Mouse (Mus musculus) gastrocnemius, postnatal 10 days (tissue): ENCODE measurements around the gene Capg. TPM values are rescaled to one million over a fixed set of nuclear protein-coding genes. Genes with fewer than 3 reads are reported as not detected.

Source experiments
- DNase-seq: peaks from one replicate; pipeline ENCODE4 v3.0.0; 2021; ENCODE audit warnings: mixed read lengths
- long read RNA-seq, 2 experiments: library from polyadenylated mRNA; stranded (forward); transcript quantifications; one replicate each; pipeline ENCODE4 v2.0.0; 2021
- total RNA-seq, 2 experiments: library from RNA; stranded (reverse); gene quantifications; 2 replicates each; pipeline ENCODE4 v1.2.3; 2021

Capg gene
- total RNA-seq, result 10 to 100 TPM; 12.4 to 19.1 TPM
- long read RNA-seq, experiment 1, transcript Capg-202 (10 exons, 1,400 nt), result major isoform, 11 of 18 reads
- long read RNA-seq, experiment 1, transcript Capg-201 (10 exons, 1,247 nt), result minor isoform, 5 of 18 reads
- long read RNA-seq, experiment 1, partial matches to known transcripts, result 0 of 18 reads
- long read RNA-seq, experiment 1, other reads (novel, unspliced or antisense), result 2 of 18 reads
- long read RNA-seq, experiment 2, transcript Capg-202 (10 exons, 1,400 nt), result major isoform, 7 of 11 reads
- long read RNA-seq, experiment 2, partial matches to known transcripts, result 0 of 11 reads
- long read RNA-seq, experiment 2, other reads (novel, unspliced or antisense), result 1 of 11 reads

DNA sequence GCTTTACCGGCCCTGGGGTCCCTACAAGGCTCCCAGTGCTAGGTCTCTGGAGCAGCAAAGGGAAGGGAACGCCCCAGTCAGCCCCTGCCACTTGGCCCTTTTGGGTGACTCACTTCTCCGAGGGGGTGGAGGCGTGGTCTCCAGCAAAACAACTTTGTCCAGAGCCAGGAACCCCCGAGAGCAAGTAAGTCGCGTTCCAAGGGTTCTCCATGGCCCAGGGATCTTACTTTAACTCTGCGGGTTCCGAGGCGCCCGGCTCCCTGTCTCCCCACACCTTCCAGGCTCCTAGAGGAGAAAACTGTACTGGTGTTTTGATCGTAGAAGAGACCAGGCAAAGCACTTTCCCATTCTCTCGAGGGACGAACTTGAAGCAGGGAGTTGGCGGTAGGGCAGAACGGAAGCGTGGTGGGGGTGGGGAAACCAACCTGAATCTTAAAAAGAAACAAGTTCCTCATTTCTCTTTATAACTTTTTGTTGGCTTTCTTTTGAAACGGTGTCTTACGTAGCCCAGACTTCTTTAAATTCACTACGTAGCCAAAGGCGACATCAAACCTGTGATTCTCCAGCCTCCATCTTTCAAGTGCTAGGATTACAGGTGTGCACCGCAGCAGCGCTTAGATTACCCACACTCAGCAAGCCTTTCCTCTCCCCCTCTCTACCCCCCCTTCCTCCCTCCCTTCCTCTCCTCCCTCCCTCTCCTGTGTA lies at the start of gene Capg:
Gene Capg, plus strand, starts transcription at position 109 of the 705 bp plus-strand sequence.
- DNase-seq, result peak; percentile 40

DNA sequence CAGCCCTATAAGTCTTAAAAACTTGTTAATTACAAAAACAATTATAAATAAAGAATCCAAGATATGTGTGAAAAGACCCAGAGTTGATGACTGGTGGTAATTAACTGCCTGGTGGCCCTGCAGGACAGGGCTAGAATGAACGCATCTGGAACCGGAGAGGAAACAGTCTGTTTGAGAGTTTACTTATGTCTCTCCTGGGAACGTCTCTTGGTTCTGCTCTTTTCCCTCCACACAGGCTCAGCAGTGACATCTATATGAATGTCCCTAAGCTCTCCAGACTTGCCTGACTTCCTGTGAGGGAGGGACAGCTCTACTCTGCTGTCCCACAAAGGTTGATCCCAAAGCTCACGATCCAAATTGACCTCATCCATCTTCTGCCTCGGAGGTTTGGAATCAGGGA lies 45.2 kb upstream of the Capg start:
- no peak for DNase-seq

DNA sequence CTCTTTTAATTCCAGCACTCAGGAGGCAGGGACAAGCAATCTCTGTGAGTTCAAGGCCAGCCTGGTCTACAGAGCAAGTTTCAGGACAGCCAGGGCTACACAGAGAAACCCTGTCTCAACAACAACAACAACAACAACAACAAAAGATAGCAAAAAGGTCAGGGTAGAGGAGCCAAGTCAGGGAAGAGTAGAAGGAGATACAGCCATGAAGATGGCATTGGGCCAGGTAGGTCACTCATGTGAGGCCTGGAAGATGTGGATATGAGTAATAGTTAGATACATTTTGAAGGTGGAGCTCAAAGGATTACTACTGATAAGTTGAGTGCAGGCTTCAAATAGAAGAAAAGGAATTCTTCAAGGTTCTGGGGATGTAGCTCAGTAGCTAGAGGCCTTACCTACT lies 40.9 kb upstream of the Capg start:
- no peak for DNase-seq

DNA sequence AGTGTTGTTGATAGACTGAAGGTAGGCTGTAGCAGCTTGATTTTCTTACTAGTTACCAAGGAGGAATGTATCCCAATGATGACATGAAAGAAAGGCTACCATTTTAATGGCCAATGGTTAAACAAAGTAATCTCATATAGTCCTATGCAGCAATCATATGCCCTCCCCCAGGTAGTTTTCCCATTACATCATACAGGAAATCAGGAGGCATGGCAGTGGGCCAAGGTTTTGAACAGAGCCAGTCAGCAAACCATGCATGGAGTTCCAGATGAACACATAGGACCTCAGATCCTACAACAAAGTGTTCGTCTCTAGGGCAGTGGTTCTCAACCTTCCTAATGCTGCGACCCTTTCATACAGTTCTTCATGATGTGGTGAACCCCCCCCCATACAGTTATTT lies 40.3 kb upstream of the Capg start:
- DNase-seq, result no peak

- DNase-seq, result no peak
Observed at GRCm38 (mm10) chr6:72506104-72506503, 38.1 kb upstream of the Capg start.

DNA sequence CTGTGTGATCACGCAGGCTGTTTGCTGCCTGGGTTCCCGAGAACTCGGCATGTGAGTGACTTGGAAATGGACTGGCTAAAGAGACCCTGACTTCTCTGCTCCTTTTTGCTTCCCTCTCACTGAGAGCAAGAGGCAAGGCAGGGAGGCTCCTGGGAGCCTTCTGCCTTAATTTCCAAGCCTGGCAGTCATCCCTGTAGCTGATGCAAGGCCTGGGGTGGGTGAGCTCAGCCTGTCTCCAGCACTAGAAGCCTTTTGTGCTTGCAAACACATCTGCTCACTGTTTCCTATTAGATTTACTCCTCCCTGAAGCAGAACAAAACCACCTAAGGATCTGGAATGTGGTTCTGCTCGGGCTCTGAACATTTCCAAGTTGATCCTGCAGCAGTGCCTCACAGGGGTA lies 35.6 kb upstream of the Capg start:
- DNase-seq, result no peak

- DNase-seq, result no peak
Observed at GRCm38 (mm10) chr6:72509872-72510435, 34.2 kb upstream of the Capg start.

DNA sequence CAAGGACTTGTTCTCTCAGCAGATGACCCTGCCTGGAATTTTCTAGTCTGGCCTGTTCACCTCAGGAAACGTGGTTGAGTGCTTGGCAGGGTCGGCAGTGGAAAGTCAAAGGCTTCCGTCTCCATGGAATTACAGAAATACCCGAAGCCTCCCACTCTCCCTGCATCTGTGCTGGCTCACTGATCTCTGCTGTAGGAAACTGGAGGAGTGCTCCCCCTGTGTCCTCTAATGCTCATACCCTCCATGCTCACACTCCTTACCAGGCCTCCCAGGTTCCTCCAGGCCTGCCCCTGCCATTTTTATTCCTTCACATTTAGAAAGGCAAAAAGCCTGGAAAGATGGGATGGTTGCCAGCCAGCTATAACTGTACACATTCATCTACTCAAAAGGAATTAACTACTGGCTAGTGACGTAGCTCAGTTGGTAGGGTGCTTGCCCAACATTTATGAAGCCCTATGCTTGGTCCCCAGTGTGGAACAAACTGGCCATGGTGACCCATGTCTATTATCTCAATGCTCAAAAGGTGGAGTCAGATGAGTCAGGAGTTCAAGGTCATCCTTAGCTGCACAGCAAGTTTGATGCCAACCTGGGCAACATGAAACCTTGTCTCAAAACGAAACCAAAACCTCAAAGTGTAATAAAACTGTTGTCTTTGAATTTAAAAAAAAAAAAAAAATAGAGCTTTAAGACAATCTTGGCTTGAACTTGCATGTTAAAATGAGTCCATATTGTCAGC lies 33.3 kb upstream of the Capg start:
- DNase-seq, result no peak

DNA sequence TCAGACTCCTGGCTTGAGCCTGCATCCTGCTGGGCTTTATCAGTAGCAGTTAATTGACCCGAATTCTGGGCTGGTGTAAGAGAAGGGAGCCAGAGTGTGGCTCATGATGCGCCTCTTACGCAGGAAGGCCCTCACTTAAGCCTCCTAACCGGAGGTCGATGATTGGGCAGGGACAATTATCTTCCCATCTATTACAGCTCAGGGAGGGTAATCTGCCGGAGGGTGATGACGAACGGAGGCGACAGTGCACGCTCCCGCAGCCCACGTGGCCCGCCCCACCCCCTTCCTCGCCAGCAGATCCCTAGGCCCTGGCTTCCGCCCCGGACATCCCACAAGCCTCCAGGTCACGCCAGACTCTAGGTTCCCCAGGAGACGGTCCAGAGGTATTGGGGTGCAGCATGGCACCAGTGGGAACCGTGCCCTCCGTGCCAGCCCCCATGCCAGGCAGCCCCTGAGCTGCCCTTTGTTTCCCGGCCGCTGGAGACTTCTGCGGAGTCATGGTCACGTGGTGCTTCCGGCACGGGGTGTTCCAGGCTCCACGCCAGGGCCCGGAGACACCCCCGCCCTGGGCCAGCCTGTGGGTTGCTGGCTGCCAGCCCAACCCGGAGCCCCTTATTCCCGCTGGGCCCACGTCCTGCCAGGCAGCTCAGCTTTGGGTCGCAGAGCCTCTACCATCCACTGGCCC lies 31.7 kb upstream of the Capg start:
- DNase-seq, result peak; percentile 74

GRCm38 (mm10) chr6:72513071-72513440 lies 31.1 kb upstream of the Capg start:
- DNase-seq, result no peak

DNA sequence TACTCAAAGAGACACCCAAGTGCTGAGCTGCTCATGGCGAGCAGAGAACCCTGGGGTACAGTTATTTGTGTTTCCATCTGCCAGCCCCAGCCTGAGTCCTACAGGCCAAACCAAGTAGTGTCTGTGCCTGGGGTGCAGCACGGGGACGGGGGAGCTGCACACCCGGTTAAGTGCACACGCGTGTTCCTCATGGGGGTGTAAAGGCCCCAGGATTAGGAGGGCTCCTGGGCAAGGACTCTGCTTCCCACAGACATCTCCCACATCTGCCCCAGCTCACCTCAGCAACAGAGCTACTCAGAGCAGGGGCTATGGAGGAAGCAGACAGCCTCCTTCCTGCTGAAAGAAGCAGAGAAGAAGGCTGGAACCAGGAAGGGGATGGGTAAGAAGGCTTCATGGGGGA lies 28.5 kb upstream of the Capg start:
- DNase-seq, result no peak

DNA sequence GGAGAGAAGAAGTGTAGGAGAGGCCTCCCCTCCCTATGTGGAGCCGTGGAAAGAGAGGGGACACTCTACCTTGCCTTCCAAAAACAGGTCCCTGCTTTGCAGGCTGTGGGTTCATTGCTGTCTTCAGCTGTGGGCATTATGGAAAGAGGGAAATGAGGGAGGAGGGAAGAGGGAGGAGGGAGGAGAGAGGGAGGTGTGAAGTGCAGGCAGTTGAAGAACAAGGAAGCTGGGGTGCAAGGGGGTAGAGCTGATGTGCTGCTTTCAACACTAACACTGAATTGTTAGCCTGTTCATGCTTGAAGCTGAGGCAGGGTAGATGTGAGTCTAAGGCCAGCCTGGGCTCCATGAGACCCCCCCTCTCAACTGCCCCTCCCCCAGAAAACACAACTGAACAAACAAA lies 25.3 kb upstream of the Capg start:
- DNase-seq, result no peak

- DNase-seq, result no peak
Observed at GRCm38 (mm10) chr6:72519303-72519702, 24.9 kb upstream of the Capg start.

DNA sequence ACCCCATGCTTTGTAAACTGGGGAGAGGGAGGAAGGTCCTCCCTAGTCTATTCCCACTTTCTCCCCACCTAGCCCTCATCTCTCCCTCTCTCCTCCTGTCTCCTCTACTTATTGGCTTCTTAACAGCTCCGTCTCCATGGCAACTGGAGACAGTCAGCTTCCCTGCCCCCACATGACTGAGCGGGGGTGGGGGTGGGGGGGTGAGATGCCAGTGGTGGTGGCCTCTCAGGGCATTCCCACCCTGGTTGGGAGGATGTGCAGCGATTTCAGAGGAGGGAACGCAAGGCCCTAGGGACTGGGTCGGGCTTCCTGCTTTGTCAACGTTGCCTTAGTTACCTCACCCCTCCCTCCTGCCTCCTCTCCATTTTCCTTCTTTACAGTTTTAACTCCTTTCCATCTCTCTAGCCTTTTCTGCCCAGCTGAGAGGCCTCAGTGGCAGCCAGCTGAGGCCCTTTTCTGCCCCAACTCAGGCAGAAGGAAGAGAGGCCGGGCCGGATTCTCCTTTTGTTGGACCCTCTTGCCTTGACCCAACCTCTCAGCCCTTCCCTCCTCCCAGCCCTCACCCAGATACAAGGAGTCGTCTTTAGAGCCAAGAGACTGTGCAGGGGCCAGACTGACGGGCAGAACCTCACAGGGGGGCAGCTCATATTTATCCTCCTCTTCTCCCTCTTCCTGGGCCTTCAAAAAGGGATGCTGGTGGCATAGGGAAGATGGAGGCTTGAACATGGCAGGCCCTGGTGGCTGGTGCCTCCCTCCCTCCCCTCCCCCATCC lies 24.1 kb upstream of the Capg start:
- DNase-seq, result peak; percentile 42

GRCm38 (mm10) chr6:72520904-72521303 lies 23.3 kb upstream of the Capg start:
- no peak for DNase-seq

- no peak for DNase-seq
Observed at GRCm38 (mm10) chr6:72521607-72522006, 22.6 kb upstream of the Capg start, which contains the start of gene Sh2d6. Gene Sh2d6 (minus strand): TSS chr6:72521707.

- DNase-seq, result no peak
Observed at GRCm38 (mm10) chr6:72522288-72522687, 21.9 kb upstream of the Capg start.

- no peak for DNase-seq
Observed at GRCm38 (mm10) chr6:72523222-72523621, 21.0 kb upstream of the Capg start.

GRCm38 (mm10) chr6:72524160-72524559 lies 20.0 kb upstream of the Capg start:
- DNase-seq, result no peak

DNA sequence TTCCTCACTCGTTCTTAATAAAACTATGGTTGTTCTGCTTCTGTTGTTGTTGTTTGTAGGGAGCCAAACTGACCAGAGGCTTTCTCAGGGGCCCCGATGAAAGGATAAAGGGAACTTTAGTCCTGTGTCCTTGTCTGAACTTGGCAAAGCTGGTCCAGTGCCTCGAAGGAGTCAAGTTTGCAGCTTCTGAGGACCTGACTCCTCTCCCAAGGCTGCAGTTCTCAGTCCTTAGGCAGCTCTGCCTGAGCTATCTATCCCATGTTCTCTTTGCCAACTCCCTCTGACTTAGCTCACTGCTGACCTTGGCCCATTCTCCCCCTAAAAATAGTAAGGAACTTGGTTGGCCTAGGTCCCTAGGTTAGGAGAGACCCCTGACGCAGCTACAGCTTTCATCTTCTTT lies 17.1 kb upstream of the Capg start:
- DNase-seq, result no peak

DNA sequence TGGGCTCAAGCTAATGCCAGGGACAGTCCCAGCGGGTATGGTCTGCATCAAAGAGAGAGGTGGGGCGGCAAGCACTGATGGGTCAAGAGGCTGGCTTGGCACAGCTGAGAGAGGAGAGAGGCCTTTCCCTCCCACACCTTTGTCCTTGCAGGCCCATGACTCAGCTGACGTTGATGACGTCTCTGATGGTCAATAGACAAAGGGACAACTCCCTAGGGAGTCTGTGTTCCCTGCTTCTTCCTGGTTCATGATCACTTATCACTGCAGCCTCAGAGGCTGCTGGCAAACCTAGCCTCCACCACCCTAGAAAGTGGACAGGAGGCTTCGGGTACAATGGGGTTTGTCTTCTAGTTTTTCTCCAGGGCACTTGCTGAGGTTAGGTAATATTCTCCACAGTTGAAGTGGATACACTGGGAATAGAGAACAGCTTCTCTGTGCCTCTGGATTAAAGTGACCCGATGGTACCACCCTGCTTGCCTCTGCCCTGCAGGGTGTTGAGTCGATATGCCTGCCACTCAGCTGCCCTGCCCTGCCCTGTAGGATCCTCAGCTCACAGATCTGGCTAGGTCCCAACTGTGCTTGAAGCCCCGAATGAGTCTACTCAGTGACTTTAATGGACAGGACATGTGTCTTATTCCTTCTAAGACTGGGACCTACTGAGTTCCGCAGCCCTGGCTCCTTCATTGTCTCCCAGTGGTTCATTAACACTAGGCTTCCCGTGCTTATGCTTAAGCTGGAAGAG lies 15.6 kb upstream of the Capg start:
- DNase-seq, result no peak
